Mouse (Mus musculus) C2C12 (cell line): ENCODE data around the gene Ppm1j.

ENCODE experiments used
- CTCF ChIP-seq: IDR thresholded peaks from one replicate; pipeline ENCODE4 v1.5.1; 2011; ENCODE audit not compliant: control insufficient read depth, insufficient read depth, insufficient read length
- MAX ChIP-seq: IDR thresholded peaks from one replicate; pipeline ENCODE4 v1.6.1; 2011; ENCODE audit warnings: mild to moderate bottlenecking, control low read depth
- MYOD1 ChIP-seq: IDR thresholded peaks from one replicate; pipeline ENCODE4 v1.6.1; 2011; ENCODE audit warnings: low read depth; ENCODE audit not compliant: control insufficient read depth, insufficient read length
- MYOG ChIP-seq: IDR thresholded peaks from one replicate; pipeline ENCODE4 v1.6.1; 2011; ENCODE audit not compliant: control insufficient read depth, insufficient read length; ENCODE audit errors: extremely low read depth

- TF ChIP-seq MAX = no peak
- TF ChIP-seq MYOD1 = no peak
- TF ChIP-seq MYOG = no peak
- no peak for TF ChIP-seq CTCF
Observed at GRCm38 (mm10) chr3:104793871-104794828, 13.3 kb downstream of the Ppm1j start.
